Mouse (Mus musculus) spleen, adult 2 months (tissue): Measurements from ENCODE around the gene Nemp1. TPM values are rescaled to one million over a fixed set of nuclear protein-coding genes. Genes with fewer than 3 reads are reported as not detected.
A peak's percentile ranks its signal among the peaks of the same experiment; 100 is the strongest.

Experiments used
- DNase-seq, 2 experiments: peaks; one replicate each; pipeline versions ENCODE4 v3.0.0 to v3.0.0-alpha.2; 2012 to 2021; ENCODE audit warnings: low spot score in 2 of 2, low read depth in 1 of 2
- H3K27ac ChIP-seq: fragments of 200-500 bp; 2 replicates; pipeline ENCODE4 v1.5.1; 2012; ENCODE audit warnings: low read length, inconsistent platforms; ENCODE audit not compliant: insufficient read depth
- H3K27me3 ChIP-seq: fragments of 200-500 bp; 2 replicates; pipeline ENCODE4 v1.6.1; 2012; ENCODE audit warnings: mild to moderate bottlenecking, moderate library complexity, low read length, inconsistent platforms; ENCODE audit not compliant: control insufficient read depth, insufficient read depth
- H3K36me3 ChIP-seq: fragments of 200-500 bp; 2 replicates; pipeline ENCODE4 v1.6.1; 2012; ENCODE audit warnings: mild to moderate bottlenecking, low read length, inconsistent platforms; ENCODE audit not compliant: control insufficient read depth, insufficient read depth
- H3K4me1 ChIP-seq: fragments of 200-500 bp; 2 replicates; pipeline ENCODE4 v1.6.1; 2011; ENCODE audit warnings: inconsistent platforms; ENCODE audit not compliant: control insufficient read depth, insufficient read depth, insufficient read length
- H3K4me3 ChIP-seq: fragments of 200-500 bp; 2 replicates; pipeline ENCODE4 v1.5.1; 2011; ENCODE audit warnings: mild to moderate bottlenecking, inconsistent platforms; ENCODE audit not compliant: insufficient read depth, insufficient read length; ENCODE audit errors: extremely low read depth
- CTCF ChIP-seq: fragments of 200-500 bp; IDR thresholded peaks from 2 replicates; pipeline ENCODE4 v1.5.1; 2011; ENCODE audit warnings: mild to moderate bottlenecking, inconsistent platforms; ENCODE audit not compliant: insufficient read depth, insufficient read length, insufficient replicate concordance; ENCODE audit errors: extremely low read depth
- POLR2A ChIP-seq: fragments of 200-500 bp; IDR thresholded peaks from 2 replicates; pipeline ENCODE4 v1.6.1; 2011; ENCODE audit warnings: low read depth, low read length, inconsistent platforms
- WGBS: fragments of 180-500 bp; shearing (Covaris S2); methylation state at CpG from one replicate; pipeline ENCODE4 v1.1.7; 2018; 5-methylcytosine and 5-hydroxymethylcytosine counted together
- polyA plus RNA-seq: library from polyadenylated mRNA; depleted of rRNA; stranded (reverse); fragments of >200 nt; gene quantifications from 2 replicates; pipeline ENCODE4 v1.2.3, GENCODE M21; 2012

Nemp1 gene
- polyA plus RNA-seq, 1 experiment = 3.2 TPM

DNA sequence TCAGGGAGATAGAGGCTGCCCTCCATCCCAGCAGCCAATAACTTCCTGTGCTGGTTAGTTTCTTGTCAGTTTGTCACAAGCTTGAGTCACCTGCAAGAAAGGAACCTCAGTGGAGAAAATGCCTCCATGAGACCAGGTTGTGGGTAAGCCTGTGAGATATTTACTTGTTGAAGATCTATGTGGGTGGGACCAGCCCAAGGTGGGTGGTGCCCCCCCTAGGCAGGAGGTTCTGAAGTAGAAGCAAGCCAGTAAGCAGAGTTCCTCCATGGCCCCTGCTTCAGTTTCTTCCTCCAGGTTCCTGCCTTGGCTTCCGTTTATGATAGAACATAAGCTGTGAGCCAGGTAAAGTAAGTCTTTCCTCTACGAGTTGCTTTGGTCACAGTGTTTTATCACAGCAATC lies 69.6 kb downstream of the Nemp1 start:
- TF ChIP-seq POLR2A (no peak), CTCF (no peak)
- H3K27me3 ChIP-seq = no peaks in the 10 kb centered on the region; the same call in 1 of the 2 replicates
- peak overlapping the region; percentile 85 for H3K27ac ChIP-seq
- DNase-seq = peak in 1 of 2 experiments; percentile 12
- H3K4me1 ChIP-seq = peaks cover 17% of the 10 kb centered on the region; the same call in 1 of the 2 replicates
- 39% methylated on average over 2 of the region's 2 CpGs for WGBS
- no peak overlapping the region for H3K4me3 ChIP-seq
- H3K36me3 ChIP-seq = no peaks in the 10 kb centered on the region

DNA sequence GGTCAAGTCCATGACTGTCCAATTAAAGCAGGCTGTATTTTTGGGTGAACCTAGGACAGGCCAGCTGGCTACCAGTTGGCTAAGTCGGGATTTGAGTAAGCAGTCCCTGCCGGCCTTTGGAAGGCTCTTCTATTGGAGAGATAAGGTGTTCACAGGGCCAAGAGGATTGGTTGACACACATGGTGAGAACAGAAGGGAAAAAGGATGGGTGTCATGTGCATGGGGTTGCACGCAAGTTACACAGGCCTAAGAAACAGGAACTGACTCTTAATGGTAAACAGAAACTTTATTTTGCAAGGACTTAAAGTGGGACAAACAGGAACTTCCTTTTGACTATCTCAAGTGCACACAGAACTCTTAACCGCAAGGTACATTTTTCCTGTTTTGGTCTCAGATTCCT lies 70.2 kb downstream of the Nemp1 start:
- DNase-seq = peak in 1 of 2 experiments; percentile 60
- WGBS = 25% methylated on average over 4 of the region's 4 CpGs
- Histone ChIP-seq H3K27ac (peak overlapping the region; percentile 85), H3K4me1 (peaks cover 17% of the 10 kb centered on the region; the same call in 1 of the 2 replicates), H3K27me3 (no peaks in the 10 kb centered on the region; the same call in 1 of the 2 replicates), H3K36me3 (peaks cover 3% of the 10 kb centered on the region), H3K4me3 (no peak overlapping the region)
- no peak for TF ChIP-seq CTCF

DNA sequence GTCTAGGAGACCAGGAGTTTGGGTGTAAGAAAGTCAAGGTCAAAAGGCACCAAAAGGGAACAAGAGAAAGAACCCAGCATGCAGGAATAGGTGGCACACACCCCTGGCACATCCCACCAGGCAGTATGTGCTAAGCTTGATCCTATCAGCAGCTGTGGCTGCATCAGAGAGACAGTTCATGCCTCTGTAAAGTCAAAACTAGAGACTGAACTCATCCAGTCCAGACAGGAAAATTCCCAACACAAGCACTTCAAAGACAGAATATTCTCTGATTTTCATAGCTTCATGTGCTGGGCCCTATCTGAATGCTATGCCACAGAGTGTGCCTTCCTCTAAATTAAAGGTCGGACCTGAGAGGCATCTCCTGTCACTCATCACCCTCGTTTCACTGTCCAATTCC lies 70.9 kb downstream of the Nemp1 start:
- Histone ChIP-seq H3K27me3 (no peaks in the 10 kb centered on the region; the same call in 1 of the 2 replicates), H3K27ac (peak overlapping the region; percentile 51), H3K4me3 (no peak overlapping the region), H3K36me3 (peaks cover 8% of the 10 kb centered on the region), H3K4me1 (peaks cover 17% of the 10 kb centered on the region; the same call in 1 of the 2 replicates)
- DNase-seq = no peak
- 35% methylated on average over 2 of the region's 2 CpGs for WGBS
- TF ChIP-seq POLR2A = no peak
- no peak for TF ChIP-seq CTCF

DNA sequence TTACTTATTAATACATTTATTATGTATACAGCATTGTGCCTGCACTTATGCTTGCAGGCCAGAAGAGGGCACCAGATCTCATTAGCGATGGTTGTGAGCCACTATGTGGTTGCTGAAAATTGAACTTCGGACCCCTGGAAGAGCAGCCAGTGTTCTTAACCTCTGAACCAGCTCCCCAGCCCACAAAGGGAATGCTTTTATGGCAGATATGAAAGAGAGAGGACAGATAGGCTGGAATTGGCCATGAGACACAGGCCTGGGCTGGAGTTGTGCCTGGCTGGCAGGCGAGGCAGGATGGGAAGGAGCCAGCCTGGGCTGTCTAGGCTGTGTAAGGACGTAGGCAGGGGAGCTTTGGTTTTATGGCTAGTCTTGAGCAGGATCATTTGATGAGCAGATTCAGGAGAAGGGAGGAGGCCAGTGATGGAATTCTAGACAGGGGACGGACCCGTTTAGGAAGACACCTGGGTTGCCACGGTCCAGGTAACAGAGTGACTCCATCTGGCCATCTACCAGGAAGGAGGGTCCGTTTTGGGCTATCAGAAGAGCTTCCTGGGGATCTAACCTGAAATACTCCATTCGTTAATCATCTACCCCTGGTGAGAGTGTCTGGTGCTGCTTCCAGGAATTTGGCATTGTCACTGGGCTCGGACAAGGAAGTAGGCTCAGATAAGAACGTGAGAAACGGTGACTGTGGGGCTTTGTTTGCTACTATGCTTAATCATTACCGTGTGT lies 71.6 kb downstream of the Nemp1 start:
- no peaks in the 10 kb centered on the region; the same call in 1 of the 2 replicates for H3K27me3 ChIP-seq
- WGBS = 45% methylated on average over 13 of the region's 13 CpGs
- no peak overlapping the region for H3K4me3 ChIP-seq
- H3K27ac ChIP-seq = 0 out of 2 replicates have a peak overlapping the region, but pooled peaks have one; percentile 1
- TF ChIP-seq POLR2A (no peak), CTCF (peak; percentile 29; the same call in 1 of the 2 replicates)
- DNase-seq = peak in 1 of 2 experiments; percentile 46
- peaks cover 16% of the 10 kb centered on the region for H3K36me3 ChIP-seq
- peaks cover 17% of the 10 kb centered on the region; the same call in 1 of the 2 replicates for H3K4me1 ChIP-seq

DNA sequence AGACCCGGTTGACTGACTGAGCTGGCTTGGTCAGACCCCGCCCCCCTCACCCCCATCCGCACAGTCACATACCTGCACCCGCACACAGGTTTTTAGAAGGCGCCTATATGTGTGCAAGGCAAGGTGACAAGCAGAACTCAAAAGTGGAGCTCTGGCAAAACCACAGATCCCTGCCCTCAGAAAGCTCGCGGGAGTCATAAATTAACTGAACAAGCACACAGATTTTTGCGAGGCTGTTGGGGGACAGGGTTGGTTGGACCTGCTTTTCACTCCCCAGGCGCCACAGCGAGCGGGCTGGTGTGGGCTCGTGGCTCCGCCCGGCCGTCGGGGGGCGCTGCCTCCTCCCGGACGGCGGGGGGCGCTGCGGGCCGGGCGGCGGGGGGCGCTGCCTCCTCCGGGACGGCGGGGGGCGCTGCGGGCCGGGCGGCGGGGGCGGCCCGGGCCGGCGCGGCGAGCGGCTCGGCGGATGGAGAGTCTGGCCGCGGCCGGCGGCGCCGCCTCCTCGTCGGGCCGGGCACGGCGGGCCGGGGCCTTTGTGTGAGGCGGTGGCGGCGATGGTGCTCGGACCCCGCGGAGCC lies 72.5 kb downstream of the Nemp1 start, which contains the start of gene Zbtb39:
Gene Zbtb39 (plus strand): TSS at position 456 of the 578 bp plus-strand sequence.
- TF ChIP-seq POLR2A = no peak
- peak; percentile 34; the same call in 1 of the 2 replicates for TF ChIP-seq CTCF
- peak; percentile 53 to 72 for DNase-seq
- WGBS = under 1% methylated on average over 38 of the region's 61 CpGs
- Histone ChIP-seq H3K4me3 (peak within 1 kb of the TSS; percentile 79), H3K36me3 (peaks cover 23% of the 10 kb centered on the region), H3K27ac (peak within 1 kb of the TSS; percentile 26; the same call in 1 of the 2 replicates), H3K27me3 (no peaks in the 10 kb centered on the region; the same call in 1 of the 2 replicates), H3K4me1 (peaks cover 17% of the 10 kb centered on the region; the same call in 1 of the 2 replicates)

DNA sequence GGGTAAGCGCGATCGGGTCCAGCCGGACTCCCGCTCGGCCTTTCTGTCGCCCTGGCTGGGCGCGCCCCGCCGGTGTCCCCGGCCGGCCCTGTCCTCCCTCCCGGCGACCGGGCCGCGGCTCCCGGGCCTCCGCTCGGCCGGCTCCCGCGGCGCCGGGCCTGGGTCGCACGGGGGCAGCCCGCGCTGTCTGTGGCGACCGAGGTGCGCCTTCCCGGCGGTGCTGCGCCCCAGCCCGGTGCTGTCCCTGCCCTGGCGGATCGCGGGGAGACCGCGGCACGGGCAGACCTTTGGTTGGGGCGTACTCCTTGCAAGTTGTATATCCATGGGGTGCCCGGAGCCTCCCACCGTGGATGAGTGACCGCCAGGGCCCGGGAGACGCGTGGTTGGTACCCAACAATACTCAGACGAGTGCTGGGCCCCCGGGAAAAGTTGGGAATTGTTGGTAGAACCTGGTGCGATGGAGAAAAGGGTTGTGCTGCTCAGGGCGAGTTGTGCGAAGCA lies 73.0 kb downstream of the Nemp1 start:
- Histone ChIP-seq H3K4me3 (peak overlapping the region; percentile 79), H3K36me3 (peaks cover 25% of the 10 kb centered on the region), H3K27ac (peak overlapping the region; percentile 26; the same call in 1 of the 2 replicates), H3K4me1 (peaks cover 17% of the 10 kb centered on the region; the same call in 1 of the 2 replicates), H3K27me3 (no peaks in the 10 kb centered on the region; the same call in 1 of the 2 replicates)
- under 1% methylated on average over 55 of the region's 55 CpGs for WGBS
- TF ChIP-seq POLR2A (no peak), CTCF (no peak)
- DNase-seq = peak in 1 of 2 experiments; percentile 31
